8 mouse cellular contexts compared by ENCODE assay signal in the genomic region with DNA sequence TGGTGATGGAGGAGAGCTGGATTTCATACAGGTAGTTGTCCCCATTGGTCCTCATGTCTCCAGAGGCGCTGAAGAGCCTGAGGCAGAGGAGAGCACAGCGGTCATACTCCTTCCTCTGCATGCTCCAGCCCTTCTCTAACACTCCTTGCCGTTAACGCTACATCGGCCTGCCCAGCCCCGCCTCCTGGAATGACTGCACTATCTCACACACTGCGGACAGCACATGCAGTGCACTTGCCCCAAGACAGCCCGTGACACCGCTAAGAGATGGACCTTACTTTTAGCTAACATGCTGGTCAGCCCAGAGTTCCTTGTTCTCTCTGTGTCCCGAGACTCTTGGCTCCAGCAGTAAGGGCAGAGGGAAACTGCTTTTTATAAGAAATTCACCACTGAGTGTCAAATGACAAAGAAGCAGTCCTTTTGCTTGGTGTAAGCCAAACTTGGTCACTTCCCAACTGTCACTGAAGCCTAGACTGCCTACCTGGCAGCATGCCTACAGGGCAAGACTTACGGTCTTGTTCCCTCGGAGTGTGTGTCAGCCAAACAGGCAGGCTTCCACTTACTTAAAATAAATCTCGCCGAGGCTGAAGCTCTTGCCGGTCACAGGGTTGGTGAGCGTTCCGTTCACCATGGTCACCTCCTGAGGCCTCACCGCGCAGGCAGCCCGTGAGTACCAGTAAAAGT. TPM values are rescaled to one million over a fixed set of nuclear protein-coding genes. Genes with fewer than 3 reads are reported as not detected.
A peak's percentile ranks its signal among the peaks of the same experiment; 100 is the strongest.
DNase-seq lines count a peak whose midpoint lies in the region; ATAC-seq lines count a peak whose summit lies in the region.

No protein-coding gene starts in this region.

- DNase-seq in layer of hippocampus, adult 11-12 months (ENCODE audit: low spot score) = peak; percentile 27
- DNase-seq in layer of hippocampus, postnatal 36 days = no peak
- peak; percentile 81 for DNase-seq in adrenal gland, postnatal 36 days
- peak; percentile 72 for DNase-seq in gastrocnemius, postnatal 14 days
- DNase-seq in kidney, postnatal 36 days = peak; percentile 52 to 59
- no peak for DNase-seq in retina, postnatal 1 day
- no peak for DNase-seq in retina, embryonic 14.5 days (ENCODE audit: low spot score)

- intact Hi-C loops in gastrocnemius, postnatal 14 days (cut with DNase I; ENCODE audit: low total_unique reads) = no loop called here

- ATAC-seq in CD4-positive, CD25-positive, alpha-beta regulatory T cell, adult 4 months = no peak

RNA-seq across cellular contexts. Expression of gene Slc22a1, which starts 12.9 kb away (rescaled TPM):
- total RNA-seq in layer of hippocampus, postnatal 36 days (2021) = not detected
- under 1 TPM in 1 of 2 experiments, not detected in 1; 0.33 TPM for total RNA-seq in adrenal gland, postnatal 36 days (2021)
- total RNA-seq in gastrocnemius, postnatal 14 days (2021) = not detected
- polyA plus RNA-seq in CD4-positive, CD25-positive, alpha-beta regulatory T cell, adult 4 months (2017; shearing (Covaris generic)) = not detected

Comparison
In these comparisons a context has a peak if more than half of its experiments do, and no peak if none do; other contexts are left out.
1. DNase-seq: peak in layer of hippocampus, adult 11-12 months (single experiment), adrenal gland, postnatal 36 days (2 of 2), gastrocnemius, postnatal 14 days (single experiment) and kidney, postnatal 36 days (2 of 2); none in layer of hippocampus, postnatal 36 days (0 of 2), retina, postnatal 1 day (single experiment) and retina, embryonic 14.5 days (single experiment).